Mouse (Mus musculus) induced T-regulatory cell, adult 2 months (primary cell): ENCODE measurements around the gene Hist1h3a.
"Not testable (repeated sequence)": the region's sequence is repeated elsewhere in the genome, so short reads cannot be mapped to it uniquely, and the experiment has no call there.

Source experiments
- DNase-seq: peaks from one replicate; pipeline ENCODE4 v3.0.0-alpha.2; 2012; ENCODE audit warnings: low read depth

Hist1h3a gene

GRCm38 (mm10) chr13:23743215-23743614 is 19.0 kb downstream of the Hist1h3a start:
- DNase-seq = no peak

GRCm38 (mm10) chr13:23742007-23742406 is 20.2 kb downstream of the Hist1h3a start:
- DNase-seq = peak; percentile 39

DNA sequence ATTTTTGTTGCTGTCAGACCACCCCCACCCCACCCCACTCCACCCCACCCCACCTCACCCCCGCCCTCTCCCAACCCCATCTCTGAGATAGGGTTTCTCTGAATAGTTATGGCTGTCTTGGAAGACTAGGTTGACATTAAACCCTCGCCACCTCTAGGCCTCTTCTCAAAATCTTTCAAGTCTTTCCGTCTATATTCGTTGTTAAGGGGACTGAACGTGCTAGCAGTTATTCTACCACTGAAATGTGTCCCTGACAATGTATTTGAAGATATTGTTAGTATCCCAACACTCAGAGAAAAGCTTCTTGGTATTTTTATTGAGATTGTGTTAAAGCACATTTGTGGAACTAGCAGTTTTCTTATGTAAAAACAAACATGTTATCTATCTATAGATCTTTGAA is 21.3 kb downstream of the Hist1h3a start:
- peak; percentile 26 for DNase-seq

- no peak for DNase-seq
Observed at GRCm38 (mm10) chr13:23740256-23740840, 21.8 kb downstream of the Hist1h3a start.

DNA sequence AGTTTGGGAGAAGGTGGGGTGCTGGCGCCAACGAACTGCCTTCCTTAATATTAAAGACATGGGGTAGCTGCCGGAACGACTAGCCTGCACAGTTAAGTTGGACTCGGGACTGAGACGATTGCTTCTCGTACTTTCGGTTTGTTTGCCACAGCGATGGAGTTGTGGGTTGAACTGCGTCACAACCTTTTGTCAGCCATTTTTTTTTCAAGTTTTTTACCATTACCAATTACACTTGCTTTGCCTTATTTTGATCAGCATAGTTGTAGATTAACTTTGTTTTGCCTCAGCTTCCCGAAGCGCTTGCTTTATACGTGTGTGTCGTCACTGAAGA is 22.3 kb downstream of the Hist1h3a start:
- DNase-seq = peak; percentile 94

GRCm38 (mm10) chr13:23739069-23739921 is 22.9 kb downstream of the Hist1h3a start:
- DNase-seq = peak; percentile 96

- DNase-seq = peak; percentile 94
Observed at GRCm38 (mm10) chr13:23738677-23739068, 23.5 kb downstream of the Hist1h3a start, which contains the start of gene Hist1h1c. Hist1h1c (plus strand) TSS chr13:23738808.

DNA sequence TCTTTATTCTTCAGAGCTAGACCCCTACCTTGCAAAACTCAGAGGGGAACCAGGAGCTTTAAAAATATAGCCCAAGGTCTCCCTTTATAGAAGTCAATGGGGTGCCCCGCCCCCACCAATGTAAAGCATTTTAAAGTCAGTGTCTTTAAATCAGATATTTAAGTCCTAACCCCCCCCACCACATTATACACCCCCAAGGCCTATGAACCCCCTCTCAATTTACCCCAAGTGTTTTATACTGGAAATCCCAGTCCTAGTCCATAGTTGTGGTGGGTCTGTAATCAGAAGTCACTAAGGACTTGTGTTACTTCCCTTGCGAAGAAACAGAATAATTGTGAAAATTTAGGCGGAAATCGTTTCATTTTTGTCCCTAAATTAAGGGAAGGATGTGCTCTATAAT is 24.1 kb downstream of the Hist1h3a start:
- DNase-seq = no peak

- DNase-seq = peak; percentile 13
Observed at GRCm38 (mm10) chr13:23737091-23737490, 25.1 kb downstream of the Hist1h3a start.

GRCm38 (mm10) chr13:23732156-23732804 is 29.9 kb downstream of the Hist1h3a start:
- DNase-seq = peak; percentile 74

GRCm38 (mm10) chr13:23730479-23730878 is 31.7 kb downstream of the Hist1h3a start:
- DNase-seq = peak; percentile 0

GRCm38 (mm10) chr13:23729706-23730105 is 32.5 kb downstream of the Hist1h3a start:
- DNase-seq = no peak

GRCm38 (mm10) chr13:23729192-23729525 is 33.0 kb downstream of the Hist1h3a start:
- no peak for DNase-seq

- no peak for DNase-seq
Observed at GRCm38 (mm10) chr13:23728472-23729191, 33.6 kb downstream of the Hist1h3a start.

DNA sequence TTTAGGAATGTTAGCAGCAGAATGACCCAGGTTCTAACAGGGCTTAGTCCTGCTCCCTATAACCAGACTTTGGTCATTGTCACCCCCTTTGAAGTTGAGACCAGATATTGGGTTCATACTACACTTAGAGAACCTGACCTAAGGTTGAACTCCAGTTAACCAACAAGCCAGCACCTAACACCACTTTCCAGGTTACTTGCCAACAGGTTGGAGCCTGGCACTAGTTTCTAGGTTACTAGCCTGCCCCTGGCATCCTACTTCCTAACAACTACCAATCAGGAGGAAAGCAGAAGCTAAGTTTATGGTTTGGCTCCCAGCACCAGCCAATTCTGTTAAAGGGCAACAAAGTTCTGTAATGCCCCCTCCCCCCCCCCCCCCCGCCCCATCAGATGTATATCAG is 37.0 kb downstream of the Hist1h3a start:
- DNase-seq = no peak

- no peak for DNase-seq
Observed at GRCm38 (mm10) chr13:23724239-23724638, 37.9 kb downstream of the Hist1h3a start.

DNA sequence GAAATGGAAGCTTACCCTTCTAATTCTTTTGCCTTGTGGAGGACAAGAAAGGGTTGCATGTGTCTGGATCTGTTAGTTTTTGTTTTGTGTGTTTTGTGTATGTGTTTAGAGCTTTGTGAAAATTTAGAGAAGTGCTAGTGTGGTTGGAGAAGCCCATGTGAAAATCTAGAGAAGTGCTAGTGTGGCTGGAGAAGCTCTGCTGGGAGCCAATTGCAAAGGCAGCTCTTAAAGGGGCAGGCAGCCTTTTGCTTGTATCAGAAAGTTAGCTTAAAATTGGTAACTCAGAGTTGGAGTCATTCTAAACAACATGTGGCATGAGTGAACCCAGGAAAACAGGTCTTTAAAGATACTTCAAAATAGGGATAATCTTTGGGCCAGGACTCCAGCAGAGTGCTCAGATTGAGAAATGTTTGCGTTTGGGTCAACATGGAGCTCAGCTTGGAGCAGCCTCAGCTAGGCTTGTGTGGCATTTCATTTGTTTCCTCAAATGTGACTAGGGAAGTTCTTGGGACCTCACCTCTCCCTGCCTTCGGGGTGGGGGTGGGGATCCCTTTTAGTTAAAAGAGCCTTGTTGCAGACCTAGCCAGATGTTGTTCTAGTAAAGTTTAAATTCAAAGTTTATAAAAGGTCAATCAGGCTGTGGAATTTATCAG is 44.5 kb downstream of the Hist1h3a start:
- not testable (repeated sequence) for DNase-seq

DNA sequence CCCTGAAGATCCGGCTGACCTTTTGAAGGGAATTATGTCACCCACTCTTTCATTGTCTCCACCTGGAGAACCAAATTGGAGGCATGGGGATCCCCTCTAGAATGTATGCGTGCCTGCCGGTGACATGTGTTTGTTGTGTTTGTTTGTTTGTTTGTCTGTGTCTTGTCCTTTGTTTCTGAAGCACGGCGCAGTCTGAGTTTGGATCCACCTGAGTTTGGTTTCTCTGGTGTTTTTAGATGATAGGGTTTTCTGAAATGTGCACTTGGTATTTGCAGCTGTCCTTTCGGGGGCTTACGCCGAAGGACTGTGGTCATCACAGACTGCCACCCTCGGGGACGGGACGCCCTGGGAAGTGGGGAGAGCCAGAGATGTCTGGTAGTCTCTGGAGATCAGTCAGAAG is 45.0 kb downstream of the Hist1h3a start:
- no peak for DNase-seq

DNA sequence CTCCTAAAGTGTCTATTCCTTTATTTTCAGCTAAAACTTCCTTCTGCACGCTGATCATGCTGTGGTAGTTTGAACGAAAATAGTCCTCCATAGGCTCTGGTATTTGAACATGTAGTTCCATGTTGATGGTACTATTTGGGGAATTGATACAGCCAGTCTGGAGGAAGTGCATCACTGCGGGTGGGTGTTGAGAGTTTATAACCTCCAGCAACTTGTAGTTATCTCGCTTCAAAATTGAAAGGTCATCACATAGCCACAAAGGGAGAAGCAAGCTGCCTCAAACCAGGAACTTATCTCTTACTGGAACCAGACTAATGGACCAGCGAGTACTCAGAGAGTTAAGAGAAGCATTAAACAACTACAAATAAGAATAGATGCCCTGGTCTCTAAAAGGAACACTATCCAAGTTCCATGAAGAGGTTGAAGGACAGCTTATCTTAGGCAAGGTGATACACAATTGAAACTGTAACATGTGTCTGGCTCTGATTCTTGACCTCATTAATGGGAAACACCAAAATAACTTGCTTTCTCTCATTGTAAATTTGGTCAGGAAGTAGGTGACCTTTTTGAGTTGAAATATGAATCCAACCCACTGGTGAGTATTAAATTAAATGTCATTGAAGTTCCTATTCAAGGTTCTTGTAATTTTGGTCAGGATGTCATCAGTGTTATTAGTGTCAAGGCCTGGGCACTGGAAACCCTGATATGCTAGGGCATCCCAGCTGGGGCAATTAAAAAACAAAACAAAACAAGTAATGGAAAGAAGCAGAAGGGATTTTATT is 45.7 kb downstream of the Hist1h3a start:
- DNase-seq = no peak
